Mouse (Mus musculus) MEL (cell line): ENCODE results near the gene Prr3. TPM values are rescaled to one million over a fixed set of nuclear protein-coding genes. Genes with fewer than 3 reads are reported as not detected.

Experiments
- DNase-seq: peaks from one replicate; pipeline ENCODE4 v3.0.0; 2011; ENCODE audit warnings: low read depth, low spot score
- H3K27ac ChIP-seq: 2 replicates; pipeline ENCODE4 v1.5.1; 2012; ENCODE audit warnings: low read depth, mild to moderate bottlenecking, control low read depth, low read length, moderate library complexity; ENCODE audit not compliant: control insufficient read depth
- H3K27me3 ChIP-seq, 2 experiments: fragments of 150-350 bp in 1 of 2; sonication (generic) in 1 of 2; 2 replicates each; pipeline ENCODE4 v1.6.1; 2012; ENCODE audit warnings: low read length in 2 of 2, mild to moderate bottlenecking in 2 of 2, improper control_type of control experiment in 1 of 2, moderate library complexity in 1 of 2; ENCODE audit not compliant: insufficient read depth in 2 of 2, control insufficient read depth in 1 of 2
- H3K36me3 ChIP-seq, 2 experiments: 2 replicates each; pipeline ENCODE4 v1.6.1; 2012 to 2014; ENCODE audit warnings: low read length in 2 of 2, improper control_type of control experiment in 1 of 2, inconsistent platforms in 1 of 2, mild to moderate bottlenecking in 1 of 2; ENCODE audit not compliant: insufficient read depth in 2 of 2, control insufficient read depth in 1 of 2
- H3K4me1 ChIP-seq, 2 experiments: fragments of 150-350 bp in 1 of 2; sonication (generic) in 1 of 2; 2 replicates each; pipeline ENCODE4 v1.6.1; 2012; ENCODE audit warnings: low read length in 2 of 2, improper control_type of control experiment in 1 of 2, mild to moderate bottlenecking in 1 of 2; ENCODE audit not compliant: insufficient read depth in 2 of 2, control insufficient read depth in 1 of 2
- H3K4me3 ChIP-seq, 2 experiments: fragments of 150-350 bp in 1 of 2; sonication (generic) in 1 of 2; 2 replicates each; pipeline ENCODE4 v1.5.1; 2012; ENCODE audit warnings: low read depth in 2 of 2, low read length in 2 of 2, mild to moderate bottlenecking in 2 of 2, moderate library complexity in 2 of 2, control low read depth in 1 of 2, improper control_type of control experiment in 1 of 2; ENCODE audit not compliant: control insufficient read depth in 1 of 2, insufficient read depth in 1 of 2
- H3K79me2 ChIP-seq: 2 replicates; pipeline ENCODE4 v1.6.1; 2012; ENCODE audit warnings: mild to moderate bottlenecking, low read length, moderate library complexity; ENCODE audit not compliant: control insufficient read depth, poor library complexity, insufficient read depth
- H3K9ac ChIP-seq: 2 replicates; pipeline ENCODE4 v1.6.1; 2012; ENCODE audit warnings: low read depth, mild to moderate bottlenecking, control low read depth, low read length, moderate library complexity; ENCODE audit not compliant: control insufficient read depth, poor library complexity, severe bottlenecking
- H3K9me3 ChIP-seq: fragments of 150-350 bp; sonication (generic); replicated peaks from 2 replicates; pipeline ENCODE4 v1.6.1; 2012; ENCODE audit warnings: mild to moderate bottlenecking, low read length, improper control_type of control experiment, moderate library complexity; ENCODE audit not compliant: insufficient read depth
- BHLHE40 ChIP-seq: IDR thresholded peaks from 2 replicates; pipeline ENCODE4 v1.6.1; 2012; ENCODE audit warnings: low read depth, mild to moderate bottlenecking, inconsistent platforms, low read length, improper control_type of control experiment, borderline replicate concordance
- CHD1 ChIP-seq: IDR thresholded peaks from 2 replicates; pipeline ENCODE4 v1.6.1; 2012; ENCODE audit warnings: low read depth, mild to moderate bottlenecking, inconsistent platforms, low read length, improper control_type of control experiment
- CHD2 ChIP-seq: IDR thresholded peaks from 2 replicates; pipeline ENCODE4 v1.6.1; 2011; ENCODE audit warnings: low read length, improper control_type of control experiment
- CTCF ChIP-seq, 3 experiments: IDR thresholded peaks in 2 of 3; conservative IDR thresholded peaks in 1 of 3; 2 replicates each; pipeline ENCODE4 v1.5.1; 2011 to 2012; ENCODE audit warnings: low read length in 3 of 3, low read depth in 2 of 3, mild to moderate bottlenecking in 2 of 3, improper control_type of control experiment in 1 of 3, inconsistent platforms in 1 of 3, mixed read lengths in 1 of 3, moderate library complexity in 1 of 3; ENCODE audit not compliant: control insufficient read depth in 1 of 3, insufficient read depth in 1 of 3, poor library complexity in 1 of 3, severe bottlenecking in 1 of 3
- E2F4 ChIP-seq: IDR thresholded peaks from 2 replicates; pipeline ENCODE4 v1.6.1; 2011; ENCODE audit warnings: low read depth, low read length, improper control_type of control experiment, borderline replicate concordance
- ELF1 ChIP-seq: IDR thresholded peaks from 2 replicates; pipeline ENCODE4 v1.6.1; 2014; ENCODE audit warnings: low read depth, mild to moderate bottlenecking, inconsistent platforms, low read length, improper control_type of control experiment, moderate library complexity
- EP300 ChIP-seq, 2 experiments: IDR thresholded peaks; 2 replicates each; pipeline ENCODE4 v1.6.1; 2011; ENCODE audit warnings: improper control_type of control experiment in 2 of 2, low read length in 2 of 2, low read depth in 1 of 2, mild to moderate bottlenecking in 1 of 2
- ETS1 ChIP-seq: IDR thresholded peaks from 2 replicates; pipeline ENCODE4 v1.6.1; 2012; ENCODE audit warnings: low read depth, mild to moderate bottlenecking, inconsistent platforms, low read length, improper control_type of control experiment, moderate library complexity
- GABPA ChIP-seq: IDR thresholded peaks from 2 replicates; pipeline ENCODE4 v1.6.1; 2012; ENCODE audit warnings: low read depth, mild to moderate bottlenecking, inconsistent platforms, low read length, improper control_type of control experiment, moderate library complexity
- GATA1 ChIP-seq: IDR thresholded peaks from 2 replicates; pipeline ENCODE4 v1.6.1; 2011; ENCODE audit warnings: low read depth, low read length, improper control_type of control experiment
- HCFC1 ChIP-seq: IDR thresholded peaks from 2 replicates; pipeline ENCODE4 v1.6.1; 2012; ENCODE audit warnings: low read depth, mild to moderate bottlenecking, inconsistent platforms, low read length, improper control_type of control experiment, moderate library complexity
- JUND ChIP-seq: IDR thresholded peaks from 2 replicates; pipeline ENCODE4 v1.6.1; 2011; ENCODE audit warnings: low read depth, mild to moderate bottlenecking, improper control_type of control experiment, low read length
- KAT2A ChIP-seq: conservative IDR thresholded peaks from 2 replicates; pipeline ENCODE4 v1.6.1; 2012; ENCODE audit warnings: low read depth, low read length, improper control_type of control experiment, inconsistent platforms
- MAFK ChIP-seq: IDR thresholded peaks from 2 replicates; pipeline ENCODE4 v1.6.1; 2011; ENCODE audit warnings: low read depth, mild to moderate bottlenecking, low read length, improper control_type of control experiment, borderline replicate concordance
- MAX ChIP-seq: IDR thresholded peaks from 2 replicates; pipeline ENCODE4 v1.6.1; 2011; ENCODE audit warnings: low read length, improper control_type of control experiment
- MAZ ChIP-seq: IDR thresholded peaks from 2 replicates; pipeline ENCODE4 v1.6.1; 2012; ENCODE audit warnings: low read depth, mild to moderate bottlenecking, inconsistent platforms, low read length, improper control_type of control experiment
- MXI1 ChIP-seq: IDR thresholded peaks from 2 replicates; pipeline ENCODE4 v1.6.1; 2011; ENCODE audit warnings: mild to moderate bottlenecking, low read depth, low read length, improper control_type of control experiment
- MYC ChIP-seq: IDR thresholded peaks from 2 replicates; pipeline ENCODE4 v1.6.1; 2011; ENCODE audit warnings: low read depth, mild to moderate bottlenecking, low read length, improper control_type of control experiment, moderate library complexity
- NELFE ChIP-seq: IDR thresholded peaks from 2 replicates; pipeline ENCODE4 v1.6.1; 2011; ENCODE audit warnings: low read depth, low read length, improper control_type of control experiment
- NRF1 ChIP-seq: IDR thresholded peaks from 2 replicates; pipeline ENCODE4 v1.6.1; 2014; ENCODE audit warnings: low read depth, mild to moderate bottlenecking, inconsistent platforms, low read length, improper control_type of control experiment, moderate library complexity; ENCODE audit not compliant: poor library complexity, insufficient read depth, severe bottlenecking
- POLR2AphosphoS2 ChIP-seq: IDR thresholded peaks from 2 replicates; pipeline ENCODE4 v1.6.1; 2011; ENCODE audit warnings: low read length, improper control_type of control experiment
- POLR2AphosphoS5 ChIP-seq: IDR thresholded peaks from 2 replicates; pipeline ENCODE4 v1.6.1; 2012; ENCODE audit warnings: low read depth, borderline replicate concordance, mild to moderate bottlenecking, inconsistent platforms, low read length, moderate library complexity, mixed read lengths
- RAD21 ChIP-seq: IDR thresholded peaks from 2 replicates; pipeline ENCODE4 v1.6.1; 2011; ENCODE audit warnings: mild to moderate bottlenecking, low read depth, low read length, improper control_type of control experiment
- RCOR1 ChIP-seq: IDR thresholded peaks from 2 replicates; pipeline ENCODE4 v1.6.1; 2012; ENCODE audit warnings: low read depth, mild to moderate bottlenecking, inconsistent platforms, low read length, improper control_type of control experiment
- SIN3A ChIP-seq: IDR thresholded peaks from 2 replicates; pipeline ENCODE4 v1.6.1; 2012; ENCODE audit warnings: low read length, improper control_type of control experiment, inconsistent platforms
- SMC3 ChIP-seq: IDR thresholded peaks from 2 replicates; pipeline ENCODE4 v1.6.1; 2011; ENCODE audit warnings: low read depth, low read length, improper control_type of control experiment
- TAL1 ChIP-seq: IDR thresholded peaks from 2 replicates; pipeline ENCODE4 v1.6.1; 2012; ENCODE audit warnings: mild to moderate bottlenecking, inconsistent platforms, low read length, moderate library complexity, mixed read lengths
- TBP ChIP-seq: IDR thresholded peaks from 2 replicates; pipeline ENCODE4 v1.8.0; 2011; ENCODE audit warnings: low read depth, low read length, improper control_type of control experiment
- TCF12 ChIP-seq: IDR thresholded peaks from 2 replicates; pipeline ENCODE4 v1.6.1; 2014; ENCODE audit warnings: low read depth, mild to moderate bottlenecking, inconsistent platforms, low read length, improper control_type of control experiment, moderate library complexity
- UBTF ChIP-seq: IDR thresholded peaks from 2 replicates; pipeline ENCODE4 v1.6.1; 2012; ENCODE audit warnings: low read depth, mild to moderate bottlenecking, inconsistent platforms, low read length, improper control_type of control experiment, moderate library complexity, borderline replicate concordance; ENCODE audit not compliant: insufficient read depth
- USF2 ChIP-seq, 2 experiments: IDR thresholded peaks; 2 replicates each; pipeline ENCODE4 v1.6.1; 2011 to 2012; ENCODE audit warnings: improper control_type of control experiment in 2 of 2, low read length in 2 of 2, borderline replicate concordance in 1 of 2, inconsistent platforms in 1 of 2, low read depth in 1 of 2, mild to moderate bottlenecking in 1 of 2; ENCODE audit not compliant: insufficient read depth in 1 of 2
- ZC3H11A ChIP-seq: IDR thresholded peaks from 2 replicates; pipeline ENCODE4 v1.6.1; 2012; ENCODE audit warnings: low read depth, mild to moderate bottlenecking, inconsistent platforms, low read length, improper control_type of control experiment
- ZKSCAN1 ChIP-seq: IDR thresholded peaks from 2 replicates; pipeline ENCODE4 v1.6.1; 2012; ENCODE audit warnings: low read depth, mild to moderate bottlenecking, inconsistent platforms, low read length, improper control_type of control experiment, moderate library complexity
- ZMIZ1 ChIP-seq: IDR thresholded peaks from 2 replicates; pipeline ENCODE4 v1.6.1; 2012; ENCODE audit warnings: low read depth, mild to moderate bottlenecking, inconsistent platforms, low read length, improper control_type of control experiment, moderate library complexity
- ZNF384 ChIP-seq: IDR thresholded peaks from 2 replicates; pipeline ENCODE4 v1.6.1; 2012; ENCODE audit warnings: low read depth, mild to moderate bottlenecking, inconsistent platforms, low read length, improper control_type of control experiment
- polyA plus RNA-seq, 2 experiments: library from polyadenylated mRNA; stranded (reverse) in 1 of 2; unstranded in 1 of 2; fragments of >175 nt in 1 of 2; fragments of >200 nt in 1 of 2; gene quantifications; 2 replicates each; pipeline versions ENCODE4 v1.2.1 to v1.2.4; 2012; ENCODE audit warnings: low replicate concordance in 2 of 2, low read depth in 1 of 2; ENCODE audit not compliant: insufficient read length in 2 of 2, insufficient read depth in 1 of 2, missing spikeins in 1 of 2
- total RNA-seq: library from RNA; depleted of rRNA; stranded (reverse); fragments of 300-350 nt; gene quantifications from 2 replicates; pipeline ENCODE4 v1.2.3, GENCODE M21; 2012

The Prr3 gene
- total and polyA plus RNA-seq, 3 experiments = 13.8 to 48.1 TPM; not detected in 1

- H3K36me3 ChIP-seq = peaks cover 2 to 57% of the 10 kb centered on the region in 2 experiments; a peak in 3 of 4 replicates
- H3K9me3 ChIP-seq = no peaks in the 10 kb centered on the region
- H3K9ac ChIP-seq = peak overlapping the region; percentile 39
- H3K27me3 ChIP-seq = no peaks in the 10 kb centered on the region
- peaks cover 67% of the 10 kb centered on the region for H3K79me2 ChIP-seq
- peaks cover 38 to 52% of the 10 kb centered on the region in 2 experiments for H3K4me1 ChIP-seq
- peak overlapping the region; percentile 19 to 33 for H3K4me3 ChIP-seq
- peak; percentile 81 for DNase-seq
- H3K27ac ChIP-seq = peak overlapping the region; percentile 97
- TF ChIP-seq CHD2 (no peak), CHD1 (no peak), KAT2A (no peak), POLR2AphosphoS5 (no peak), MAX (peak; percentile 52; the same call in 1 of the 2 replicates), NELFE (peak; percentile 33; the same call in 1 of the 2 replicates), ZKSCAN1 (no peak), GATA1 (peak; percentile 88), NRF1 (no peak), ZMIZ1 (no peak), E2F4 (no peak), HCFC1 (peak; percentile 43; the same call in 1 of the 2 replicates), MAFK (no peak), USF2 (IDR thresholded peaks at IDR 0.05; ENCODE audit: borderline replicate concordance in 1 of 2, insufficient read depth in 1 of 2, low read depth in 1 of 2, low read length in 2 of 2) (no peak), TAL1 (no peak), POLR2AphosphoS2 (no peak), MAZ (peak; percentile 19; the same call in 1 of the 2 replicates), RAD21 (no peak), TBP (peak; percentile 73; the same call in 1 of the 2 replicates), RCOR1 (peak; percentile 39; the same call in 1 of the 2 replicates), SMC3 (no peak), EP300 (IDR thresholded peaks at IDR 0.05; ENCODE audit: low read depth in 1 of 2, low read length in 2 of 2) (peak; percentile 76 to 81), CTCF (IDR thresholded peaks at IDR 0.05 in 2 of 3, conservative IDR thresholded peaks at IDR 0.05 in 1 of 3; ENCODE audit: control insufficient read depth in 1 of 3, insufficient read depth in 1 of 3, low read depth in 2 of 3, low read length in 3 of 3, poor library complexity in 1 of 3, severe bottlenecking in 1 of 3) (no peak), ETS1 (peak; percentile 97), UBTF (no peak), BHLHE40 (0 out of 2 replicates have a peak, but pooled peaks have one; percentile 1), ZNF384 (peak; percentile 78), MXI1 (peak; percentile 90), ELF1 (0 out of 2 replicates have a peak, but pooled peaks have one; percentile 39), MYC (peak; percentile 76; the same call in 1 of the 2 replicates), TCF12 (peak; percentile 54), ZC3H11A (no peak), JUND (0 out of 2 replicates have a peak, but pooled peaks have one; percentile 62), GABPA (no peak), SIN3A (peak; percentile 96)
Observed at GRCm38 (mm10) chr17:36023710-36024654, 43.9 kb upstream of the Prr3 start.
